Mouse (Mus musculus) heart, embryonic 13.5 days (tissue): ENCODE results near the gene Asap2. TPM values are rescaled to one million over a fixed set of nuclear protein-coding genes. Genes with fewer than 3 reads are reported as not detected.

ENCODE experiments used
- ATAC-seq: fragments of 200-750 bp; cut with Nextera tagmentation; 2 replicates; pipeline ENCODE4 v1.8.0; 2017; ENCODE audit warnings: moderate TSS enrichment; ENCODE audit not compliant: insufficient number of reproducible peaks, low FRiP score, low TSS enrichment; ENCODE audit errors: extremely low read depth
- H3K27ac ChIP-seq: fragments of 300-500 bp; sonication (generic); replicated peaks from 2 replicates; pipeline ENCODE4 v1.5.1; 2015; ENCODE audit warnings: moderate library complexity, mild to moderate bottlenecking, inconsistent platforms
- H3K27me3 ChIP-seq: fragments of 300-500 bp; sonication (generic); replicated peaks from 2 replicates; pipeline ENCODE4 v1.6.1; 2015; ENCODE audit warnings: mild to moderate bottlenecking, inconsistent platforms
- H3K36me3 ChIP-seq: fragments of 300-500 bp; sonication (generic); 2 replicates; pipeline ENCODE4 v1.6.1; 2015; ENCODE audit warnings: mild to moderate bottlenecking, inconsistent platforms
- H3K4me1 ChIP-seq: fragments of 300-500 bp; sonication (generic); 2 replicates; pipeline ENCODE4 v1.6.1; 2015; ENCODE audit warnings: inconsistent platforms
- H3K4me2 ChIP-seq: fragments of 300-500 bp; sonication (generic); 2 replicates; pipeline ENCODE4 v1.6.1; 2015; ENCODE audit warnings: inconsistent platforms, mild to moderate bottlenecking, moderate library complexity
- H3K4me3 ChIP-seq: fragments of 300-500 bp; sonication (generic); 2 replicates; pipeline ENCODE4 v1.5.1; 2015; ENCODE audit warnings: moderate library complexity, mild to moderate bottlenecking, inconsistent platforms
- H3K9ac ChIP-seq: fragments of 300-500 bp; sonication (generic); 2 replicates; pipeline ENCODE4 v1.6.1; 2015; ENCODE audit warnings: inconsistent platforms, mild to moderate bottlenecking, moderate library complexity
- H3K9me3 ChIP-seq: fragments of 300-500 bp; sonication (generic); 2 replicates; pipeline ENCODE4 v1.6.1; 2016; ENCODE audit warnings: inconsistent platforms
- WGBS: fragments of 180-500 bp; shearing (Covaris S2); methylation state at CpG from one replicate; pipeline ENCODE4 v1.1.7; 2015; ENCODE audit warnings: mixed read lengths; 5-methylcytosine and 5-hydroxymethylcytosine counted together
- polyA plus RNA-seq: library from polyadenylated mRNA; unstranded; fragments of >200 nt; fragmentation: Nextera tagmentation; extraction: Ambion mirVana; gene quantifications from 2 replicates; pipeline ENCODE4 v1.2.1, GENCODE M21; 2015

Asap2 gene
- polyA plus RNA-seq, 1 experiment from 2014 or later: 6.2 TPM

DNA sequence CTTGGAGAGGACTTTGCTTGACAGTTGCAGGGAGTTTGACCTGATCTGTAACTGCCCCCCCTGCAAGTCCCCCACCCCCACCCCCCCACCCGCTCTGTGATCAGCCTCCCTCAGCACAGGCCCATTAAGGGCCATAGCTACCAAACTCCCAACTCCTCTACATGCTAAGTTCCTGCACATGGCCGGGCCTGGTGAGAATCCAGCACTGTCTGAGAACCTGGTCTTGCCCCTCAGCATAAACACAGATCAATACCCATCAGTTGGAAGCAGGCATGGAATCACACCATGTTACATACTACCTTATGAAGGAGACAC, 276.5 kb downstream of the Asap2 start:
- WGBS: 83% methylated on average over 2 of the region's 2 CpGs
- H3K4me3 ChIP-seq: no peak overlapping the region
- no peaks in the 10 kb centered on the region for H3K27me3 ChIP-seq
- peaks cover 89% of the 10 kb centered on the region for H3K36me3 ChIP-seq
- H3K9ac ChIP-seq: no peak overlapping the region
- H3K4me1 ChIP-seq: peaks cover 7% of the 10 kb centered on the region
- no peak overlapping the region for H3K4me2 ChIP-seq
- no peaks in the 10 kb centered on the region for H3K9me3 ChIP-seq
- ATAC-seq: no peak
- no peak overlapping the region for H3K27ac ChIP-seq

DNA sequence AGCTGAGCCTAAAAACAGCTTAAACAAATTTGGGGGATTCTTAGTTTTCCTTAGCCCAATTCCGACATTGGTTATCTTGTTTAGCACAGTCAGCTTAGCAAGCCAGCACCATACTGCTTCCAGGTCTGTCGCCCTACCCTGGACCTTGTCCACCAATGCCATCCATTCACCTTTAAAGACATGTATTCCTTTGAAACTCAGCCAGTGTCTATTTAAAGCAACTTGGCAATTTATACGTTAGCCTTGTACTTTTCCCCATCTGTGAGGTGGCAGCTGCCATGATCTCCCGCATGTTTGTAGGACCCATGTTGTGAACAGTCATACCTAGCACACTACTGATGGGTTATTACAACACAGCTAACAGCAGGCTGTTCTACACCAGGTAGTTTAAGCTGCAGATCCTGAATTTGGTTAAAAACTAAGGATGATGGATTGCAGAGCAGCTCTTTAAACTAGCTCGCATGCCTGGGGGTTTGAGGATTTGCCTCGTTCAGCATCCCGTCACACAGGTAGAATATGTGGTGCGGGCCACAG, 277.9 kb downstream of the Asap2 start:
- Histone ChIP-seq H3K4me2 (no peak overlapping the region), H3K4me1 (peaks cover 7% of the 10 kb centered on the region), H3K9me3 (no peaks in the 10 kb centered on the region), H3K4me3 (no peak overlapping the region), H3K36me3 (peaks cover 88% of the 10 kb centered on the region), H3K9ac (no peak overlapping the region), H3K27me3 (no peaks in the 10 kb centered on the region), H3K27ac (no peak overlapping the region)
- no peak for ATAC-seq
- 80% methylated on average over 8 of the region's 8 CpGs for WGBS

DNA sequence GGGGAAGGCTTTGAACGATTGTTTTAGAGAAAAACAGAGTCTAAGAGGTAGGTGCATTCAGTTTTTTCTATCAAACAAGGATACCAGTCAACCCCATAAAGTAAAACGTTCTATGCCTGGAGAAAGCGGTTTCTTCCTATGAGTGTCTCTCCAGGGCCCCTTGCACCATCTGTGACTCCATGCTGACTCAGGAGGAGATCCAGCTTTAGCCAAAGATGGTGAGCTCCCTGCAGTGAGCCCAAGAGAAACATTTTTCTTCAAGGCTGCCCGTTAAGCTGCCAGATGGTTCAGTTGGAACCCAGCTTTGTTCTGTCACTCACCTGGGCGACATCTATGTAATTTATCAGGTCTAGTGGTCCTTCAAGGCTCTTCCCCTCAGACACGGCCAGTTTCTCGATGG, 284.2 kb downstream of the Asap2 start:
- H3K27ac ChIP-seq: no peak overlapping the region
- 73% methylated on average over 7 of the region's 7 CpGs for WGBS
- no peak overlapping the region for H3K4me2 ChIP-seq
- no peak overlapping the region for H3K4me3 ChIP-seq
- H3K4me1 ChIP-seq: no peaks in the 10 kb centered on the region
- H3K9me3 ChIP-seq: no peaks in the 10 kb centered on the region
- H3K9ac ChIP-seq: no peak overlapping the region
- H3K36me3 ChIP-seq: peaks cover 79% of the 10 kb centered on the region
- no peak for ATAC-seq
- no peaks in the 10 kb centered on the region for H3K27me3 ChIP-seq

DNA sequence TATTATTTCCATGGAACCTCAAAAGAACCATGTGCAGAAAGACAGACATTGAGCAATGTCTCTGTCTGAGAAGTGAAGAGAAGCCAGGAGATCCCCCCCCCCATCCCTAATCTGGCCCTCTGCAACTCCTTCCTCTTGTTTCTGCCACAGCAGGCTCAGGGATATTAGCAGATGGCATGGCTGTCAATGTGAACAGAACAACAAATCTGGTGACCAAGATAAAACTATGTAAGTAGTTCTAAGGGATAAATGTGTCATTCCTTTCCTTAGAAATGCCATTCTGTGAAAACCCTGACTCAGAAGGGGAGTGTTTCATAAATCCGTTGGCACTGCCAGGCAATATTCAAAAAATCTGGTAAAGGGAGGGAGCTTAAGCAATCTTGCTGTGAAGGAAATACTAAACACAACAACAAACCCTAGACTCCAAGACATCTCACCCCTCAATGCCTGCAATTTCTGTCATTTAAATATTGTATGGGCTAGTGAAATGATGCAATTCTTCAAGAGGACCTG, 287.1 kb downstream of the Asap2 start:
- H3K4me2 ChIP-seq: no peak overlapping the region
- H3K9me3 ChIP-seq: no peaks in the 10 kb centered on the region
- H3K27ac ChIP-seq: no peak overlapping the region
- no peaks in the 10 kb centered on the region for H3K4me1 ChIP-seq
- 62% methylated on average over 1 of the region's 1 CpGs for WGBS
- no peak overlapping the region for H3K4me3 ChIP-seq
- H3K36me3 ChIP-seq: peaks cover 52% of the 10 kb centered on the region
- H3K9ac ChIP-seq: no peak overlapping the region
- H3K27me3 ChIP-seq: no peaks in the 10 kb centered on the region
- no peak for ATAC-seq

DNA sequence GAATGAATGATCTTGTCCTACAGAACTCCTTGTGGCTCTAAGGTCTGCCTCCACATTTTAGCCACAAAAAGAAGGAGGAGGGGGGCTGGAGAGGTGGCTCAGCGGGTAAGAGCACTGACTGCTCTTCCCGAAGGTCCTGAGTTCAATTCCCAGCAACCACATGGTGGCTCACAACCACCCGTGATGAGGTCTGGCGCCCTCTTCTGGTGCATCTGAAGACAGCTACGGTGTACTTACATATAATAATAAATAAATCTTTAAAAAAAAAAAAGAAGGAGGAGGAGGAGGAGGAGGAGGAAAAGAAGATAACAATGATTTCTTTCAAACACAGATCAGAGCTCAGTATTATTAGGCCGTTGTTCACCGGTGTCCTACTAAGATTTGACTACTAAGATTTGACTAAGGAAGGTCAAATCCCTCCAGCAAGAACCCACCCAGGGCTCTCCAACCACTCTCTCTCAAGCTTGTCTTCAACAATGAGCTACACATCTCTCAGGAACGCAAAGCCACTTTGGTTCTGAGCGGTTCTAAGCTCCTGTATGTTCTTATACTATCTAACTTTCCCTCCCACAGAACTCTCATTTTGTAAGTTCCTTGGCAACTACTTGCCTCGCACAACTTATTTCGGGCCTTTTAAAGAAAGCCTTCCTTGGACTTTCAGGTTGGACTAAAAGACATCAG, 294.6 kb downstream of the Asap2 start, which contains the start of gene Cpsf3:
TSS of gene Cpsf3 (plus strand) at position 631 of the 681 bp plus-strand sequence.
- Histone ChIP-seq H3K9ac (peak within 1 kb of the TSS; percentile 98), H3K9me3 (no peaks in the 10 kb centered on the region), H3K27ac (peak within 1 kb of the TSS; percentile 88), H3K4me1 (peaks cover 28% of the 10 kb centered on the region), H3K4me3 (peak within 1 kb of the TSS; percentile 95), H3K27me3 (no peaks in the 10 kb centered on the region), H3K36me3 (peaks cover 6% of the 10 kb centered on the region), H3K4me2 (peak within 1 kb of the TSS; percentile 90)
- ATAC-seq: no peak
- 52% methylated on average over 11 of the region's 11 CpGs for WGBS

DNA sequence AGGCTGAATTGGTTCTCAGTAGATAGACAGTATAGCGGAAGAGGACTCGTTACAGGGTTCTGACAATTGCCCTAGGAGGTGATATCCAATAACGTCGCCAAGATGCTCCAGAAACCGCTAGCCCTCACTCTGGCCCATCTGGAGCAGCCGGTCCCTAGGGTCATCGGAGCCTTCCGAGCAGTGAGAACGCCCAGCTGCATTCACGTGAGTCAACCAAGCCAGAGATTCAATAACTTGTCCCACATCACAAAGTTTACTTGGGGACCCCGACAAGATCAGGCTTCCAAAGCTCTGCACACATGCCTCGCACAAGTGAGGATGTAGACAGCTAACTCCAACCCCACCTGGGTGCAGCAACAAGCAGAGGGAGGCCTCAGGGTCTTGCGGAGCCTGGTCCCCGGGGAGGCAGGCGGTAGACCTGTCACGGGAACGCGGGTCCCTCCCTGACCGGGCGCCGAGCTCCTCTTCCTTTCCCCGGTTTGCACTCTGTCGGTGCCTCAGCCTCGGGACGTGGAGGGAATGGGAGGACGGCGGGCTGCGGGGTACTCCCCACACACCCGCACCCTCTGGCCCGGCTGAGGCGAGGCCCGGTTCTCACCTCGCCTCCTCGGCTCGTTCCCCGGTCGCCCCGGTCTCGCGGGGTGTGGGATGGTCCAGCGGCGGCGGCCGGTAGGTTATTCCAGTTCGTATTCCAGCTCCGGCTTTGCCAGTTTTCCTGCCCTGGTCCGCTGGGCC, 295.4 kb downstream of the Asap2 start:
- WGBS: under 1% methylated on average over 39 of the region's 47 CpGs
- Histone ChIP-seq H3K27me3 (no peaks in the 10 kb centered on the region), H3K9ac (peak overlapping the region; percentile 98), H3K27ac (peak overlapping the region; percentile 88), H3K36me3 (peaks cover 14% of the 10 kb centered on the region), H3K4me1 (peaks cover 28% of the 10 kb centered on the region), H3K4me3 (peak overlapping the region; percentile 95), H3K4me2 (peak overlapping the region; percentile 90), H3K9me3 (no peaks in the 10 kb centered on the region)
- ATAC-seq: peak; percentile 4

DNA sequence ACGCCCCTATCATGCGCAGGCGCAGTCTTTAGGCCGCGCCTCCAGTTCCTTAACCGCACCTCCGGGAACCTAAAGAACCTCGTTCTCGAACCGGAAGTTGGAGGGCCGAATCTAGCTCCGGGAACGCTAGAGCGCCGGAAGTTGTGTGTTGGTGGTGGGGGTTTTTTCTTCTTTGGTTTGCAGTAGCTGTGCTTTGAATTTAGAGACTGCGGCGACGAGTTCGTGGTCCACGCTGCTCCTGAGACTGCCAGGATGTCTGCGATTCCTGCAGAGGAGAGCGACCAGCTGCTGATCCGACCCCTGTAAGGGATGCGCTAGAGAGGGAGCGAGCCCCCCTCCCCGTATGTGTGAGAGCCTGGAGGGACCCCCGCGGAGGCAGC, 296.0 kb downstream of the Asap2 start, which contains the start of gene Itgb1bp1:
TSS of gene Itgb1bp1 (minus strand) at position 42 of the 380 bp plus-strand sequence.
- H3K4me3 ChIP-seq: peak within 1 kb of the TSS; percentile 95
- peak within 1 kb of the TSS; percentile 98 for H3K9ac ChIP-seq
- H3K36me3 ChIP-seq: peaks cover 19% of the 10 kb centered on the region
- ATAC-seq: peak; percentile 91; the same call in 1 of the 2 replicates
- 0% methylated on average over 28 of the region's 28 CpGs for WGBS
- H3K9me3 ChIP-seq: no peaks in the 10 kb centered on the region
- peaks cover 28% of the 10 kb centered on the region for H3K4me1 ChIP-seq
- H3K4me2 ChIP-seq: peak within 1 kb of the TSS; percentile 90
- peak within 1 kb of the TSS; percentile 88 for H3K27ac ChIP-seq
- no peaks in the 10 kb centered on the region for H3K27me3 ChIP-seq

DNA sequence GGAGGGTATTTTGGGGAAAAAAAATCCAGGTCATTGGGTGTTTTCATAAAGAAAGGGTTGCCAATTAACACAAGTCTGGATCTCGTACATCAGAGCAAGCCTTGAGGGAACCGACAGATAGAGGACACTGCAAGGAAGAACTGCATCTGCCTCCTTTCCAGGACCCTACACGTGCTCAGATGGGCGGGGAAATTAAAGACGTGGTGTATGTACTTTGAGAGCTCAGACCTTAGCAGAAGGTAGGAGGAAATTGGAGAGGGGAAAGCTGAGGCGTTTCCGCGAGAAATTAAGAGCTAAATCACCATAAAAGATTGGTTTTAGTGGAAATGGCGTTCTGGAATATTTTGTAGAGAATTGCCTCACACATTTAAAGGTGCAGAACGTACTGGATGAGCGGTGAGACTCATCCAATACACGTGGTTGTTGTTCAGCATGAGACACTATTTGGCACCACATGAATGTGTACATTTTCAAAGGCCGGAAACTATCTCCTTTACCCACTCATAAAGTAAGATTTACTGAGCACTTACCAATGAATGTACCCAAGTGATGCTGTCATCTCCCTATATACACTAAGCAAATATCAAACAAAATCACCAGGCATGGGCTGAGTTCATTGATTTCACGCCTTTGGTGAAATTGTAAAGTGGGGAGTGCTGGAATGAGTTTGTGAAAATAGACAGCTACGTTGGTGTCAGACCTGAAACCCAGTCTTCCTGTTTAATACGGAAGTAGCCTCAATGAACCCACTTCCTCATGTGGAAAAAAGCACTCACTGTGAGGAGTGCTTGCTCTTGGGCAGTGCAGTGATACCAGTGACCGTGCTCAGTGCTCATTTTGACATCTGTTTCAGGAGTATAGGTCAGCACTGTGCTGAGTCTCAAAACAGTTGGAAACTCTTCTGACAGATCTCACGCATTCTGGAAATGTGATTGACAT, 296.7 kb downstream of the Asap2 start:
- peaks cover 24% of the 10 kb centered on the region for H3K36me3 ChIP-seq
- no peaks in the 10 kb centered on the region for H3K27me3 ChIP-seq
- 32% methylated on average over 18 of the region's 18 CpGs for WGBS
- no peaks in the 10 kb centered on the region for H3K9me3 ChIP-seq
- H3K4me1 ChIP-seq: peaks cover 28% of the 10 kb centered on the region
- peak overlapping the region; percentile 90 for H3K4me2 ChIP-seq
- peak overlapping the region; percentile 88 for H3K27ac ChIP-seq
- ATAC-seq: no peak
- H3K9ac ChIP-seq: peak overlapping the region; percentile 98
- peak overlapping the region; percentile 95 for H3K4me3 ChIP-seq

DNA sequence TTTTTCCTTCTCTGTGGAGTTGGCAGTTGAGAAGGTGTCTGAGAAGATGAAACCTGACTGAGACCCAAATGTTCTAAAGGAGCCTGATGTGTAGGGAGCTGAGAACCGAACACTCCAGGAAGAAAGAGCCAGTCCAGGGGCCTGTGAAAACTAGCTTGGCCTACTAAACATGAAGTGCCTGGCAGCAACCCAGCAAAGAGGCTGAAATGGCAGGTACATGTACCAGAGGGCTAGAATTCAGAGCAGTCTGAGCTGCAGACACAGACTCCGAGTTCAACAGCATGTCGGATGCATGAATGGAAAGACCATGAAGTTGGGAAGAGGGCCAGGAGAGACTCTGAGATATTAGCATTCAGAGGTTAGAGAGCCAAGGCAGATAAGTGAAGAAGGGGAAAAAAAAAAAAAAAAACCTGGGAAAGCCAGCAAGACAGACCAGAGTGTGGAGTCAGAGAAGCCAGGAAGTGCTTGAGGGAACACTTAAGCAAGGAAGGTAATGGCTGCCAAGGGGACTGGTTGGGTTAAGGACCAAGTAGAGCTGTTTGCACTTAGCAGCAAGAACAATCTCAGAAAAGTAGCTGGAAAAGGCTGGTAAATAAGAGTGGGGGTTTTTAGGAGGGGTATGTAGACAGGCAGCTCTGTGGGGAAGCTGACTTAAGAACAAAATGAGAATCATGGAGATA, 298.6 kb downstream of the Asap2 start:
- 70% methylated on average over 3 of the region's 3 CpGs for WGBS
- H3K27ac ChIP-seq: peak overlapping the region; percentile 38; the same call in 1 of the 2 replicates
- peaks cover 28% of the 10 kb centered on the region for H3K4me1 ChIP-seq
- H3K4me3 ChIP-seq: no peak overlapping the region
- H3K4me2 ChIP-seq: no peak overlapping the region
- H3K36me3 ChIP-seq: peaks cover 43% of the 10 kb centered on the region
- ATAC-seq: no peak
- no peaks in the 10 kb centered on the region for H3K27me3 ChIP-seq
- no peaks in the 10 kb centered on the region for H3K9me3 ChIP-seq
- no peak overlapping the region for H3K9ac ChIP-seq

DNA sequence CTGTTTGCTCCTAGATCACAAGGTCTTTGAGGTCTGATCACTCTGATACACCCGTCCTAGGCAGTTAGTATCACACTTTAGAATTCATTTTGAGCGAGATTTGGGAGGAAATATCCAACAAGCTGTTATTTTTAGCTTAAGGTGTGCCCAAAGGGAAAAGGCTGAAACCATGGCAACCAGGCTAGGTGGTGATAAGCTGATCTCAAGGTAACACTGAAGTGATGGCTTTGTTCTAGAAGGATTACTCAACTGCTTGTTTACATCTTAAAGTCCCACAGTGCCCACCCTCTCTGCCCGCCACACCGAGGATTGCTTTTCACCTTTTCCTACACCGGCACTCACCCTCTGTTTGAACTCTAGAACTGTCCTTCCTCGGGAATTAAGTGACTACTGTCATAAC, 299.4 kb downstream of the Asap2 start:
- Histone ChIP-seq H3K9ac (no peak overlapping the region), H3K27me3 (no peaks in the 10 kb centered on the region), H3K27ac (no peak overlapping the region), H3K9me3 (no peaks in the 10 kb centered on the region), H3K4me3 (no peak overlapping the region), H3K4me2 (no peak overlapping the region), H3K4me1 (peaks cover 28% of the 10 kb centered on the region), H3K36me3 (peaks cover 51% of the 10 kb centered on the region)
- WGBS: 82% methylated on average over 6 of the region's 6 CpGs
- no peak for ATAC-seq
